ENCODE assay signal across 17 mouse cellular contexts in the genomic region with DNA sequence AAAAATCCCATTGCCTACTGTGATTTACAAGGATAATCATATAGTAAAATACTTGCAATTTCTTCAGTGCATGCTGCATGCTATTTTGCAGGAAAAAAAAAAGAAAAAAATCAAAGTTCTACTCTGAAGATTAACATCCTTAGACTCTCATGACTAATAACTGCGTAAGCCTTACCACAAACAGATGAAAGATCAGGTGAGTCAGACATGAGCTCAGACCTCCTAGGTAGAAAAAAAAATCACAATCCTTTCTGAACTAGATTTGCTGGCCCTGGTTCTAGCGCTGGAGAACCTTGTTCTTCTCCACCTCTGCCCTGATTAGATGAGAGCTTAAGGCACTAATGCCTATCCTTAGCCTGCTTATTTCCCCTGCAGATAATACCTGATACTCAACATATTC.
"Had no signal": no experiment of that assay in that cellular context is flagged by ENCODE, and none has a peak within 500 bp of the region (broad histone marks: within the 10 kb centered on the region; RNA-seq: fewer than 3 reads in every experiment).

No protein-coding gene starts in this region.

- DNase-seq: gastrocnemius, adult 2 months; gastrocnemius, postnatal 10 days; gastrocnemius, postnatal 25 days; heart, adult 18-20 months; heart, postnatal 10 days; heart, postnatal 4 days; kidney, adult 18-20 months; kidney, adult 8-10 months; kidney, postnatal 10 days; kidney, postnatal 25 days; kidney, postnatal 4 days; liver; liver, embryonic 13.5 days had no signal

- ATAC-seq: hindbrain, embryonic 16.5 days; inflammation-experienced regulatory T-cells, adult 6 months; intestine, embryonic 15.5 days; intestine, postnatal 0 days had no signal
